14 mouse cellular contexts compared by ENCODE assay signal in genomic region chr2:123194533-123194932, GRCm38 (mm10).
DNase-seq lines count a peak whose midpoint lies in the region; ATAC-seq and TF ChIP-seq lines count a peak whose summit lies in the region.
"Had no signal": no experiment of that assay in that cellular context is flagged by ENCODE, and none has a peak within 500 bp of the region (broad histone marks: within the 10 kb centered on the region; RNA-seq: fewer than 3 reads in every experiment).

No protein-coding gene starts in this region.

- ATAC-seq in hindbrain, embryonic 11.5 days (ENCODE audit: low FRiP score) = no peak
- no peak for ATAC-seq in hindbrain, embryonic 13.5 days (ENCODE audit: low FRiP score)
- ATAC-seq in midbrain, embryonic 14.5 days (ENCODE audit: low FRiP score, low TSS enrichment) = no peak
- ATAC-seq: intestine, embryonic 15.5 days; Patski had no signal

- no peak overlapping the region for H3K4me3 ChIP-seq in hindbrain, embryonic 11.5 days (ENCODE audit: low read depth, low read length)
- H3K4me3 ChIP-seq in hindbrain, embryonic 13.5 days = no peak overlapping the region
- no peak overlapping the region for H3K4me3 ChIP-seq in midbrain, embryonic 14.5 days (replicated peaks; ENCODE audit: low read depth, low read length)
- H3K4me3 ChIP-seq in midbrain, embryonic 10.5 days = no peak overlapping the region
- no peak overlapping the region for H3K4me3 ChIP-seq in cortical plate, adult 2 months (ENCODE audit: insufficient read depth, low read length)
- H3K4me3 ChIP-seq: heart, embryonic 10.5 days; intestine, embryonic 15.5 days; midbrain, embryonic 12.5 days had no signal

- no peak overlapping the region for H3K9ac ChIP-seq in hindbrain, embryonic 11.5 days (ENCODE audit: low read depth, low read length)
- H3K9ac ChIP-seq in hindbrain, embryonic 13.5 days = no peak overlapping the region
- no peak overlapping the region for H3K9ac ChIP-seq in midbrain, embryonic 14.5 days (replicated peaks; ENCODE audit: low read length)
- H3K9ac ChIP-seq: intestine, embryonic 15.5 days; midbrain, embryonic 12.5 days had no signal

- H3K4me2 ChIP-seq in hindbrain, embryonic 11.5 days (replicated peaks; ENCODE audit: low read depth, low read length) = no peak overlapping the region
- no peak overlapping the region for H3K4me2 ChIP-seq in hindbrain, embryonic 13.5 days
- H3K4me2 ChIP-seq in midbrain, embryonic 14.5 days (ENCODE audit: low read length) = no peak overlapping the region
- H3K4me2 ChIP-seq: intestine, embryonic 15.5 days; midbrain, embryonic 12.5 days had no signal

- TF ChIP-seq CTCF in cortical plate, adult 2 months (IDR thresholded peaks at IDR 0.05; ENCODE audit: extremely low read depth, insufficient read depth, low read length) = peak; percentile 35; the same call in 1 of the 2 replicates

- no peaks in the 10 kb centered on the region for H3K36me3 ChIP-seq in hindbrain, embryonic 11.5 days (ENCODE audit: control insufficient read depth, insufficient read depth, low read length)
- H3K36me3 ChIP-seq in hindbrain, embryonic 13.5 days = no peaks in the 10 kb centered on the region
- H3K36me3 ChIP-seq in midbrain, embryonic 14.5 days (ENCODE audit: control insufficient read depth, insufficient read depth, low read length) = no peaks in the 10 kb centered on the region
- no peaks in the 10 kb centered on the region for H3K36me3 ChIP-seq in midbrain, embryonic 10.5 days
- H3K36me3 ChIP-seq: heart, embryonic 10.5 days; intestine, embryonic 15.5 days; midbrain, embryonic 12.5 days had no signal

- DNase-seq in hindbrain, embryonic 11.5 days (ENCODE audit: low spot score) = peak; percentile 5
- peak; percentile 23 for DNase-seq in midbrain, embryonic 14.5 days
- no peak for DNase-seq in midbrain, embryonic 10.5 days (ENCODE audit: low spot score)
- DNase-seq in layer of hippocampus, postnatal 14 days (ENCODE audit: low spot score in 2 of 2) = peak; percentile 21 to 42
- DNase-seq in urinary bladder, postnatal 10 days (ENCODE audit: low spot score) = no peak
- DNase-seq: adrenal gland, adult 2 months; heart, postnatal 36 days; liver had no signal

- H3K9me3 ChIP-seq in hindbrain, embryonic 11.5 days (ENCODE audit: control insufficient read depth, low read length) = no peaks in the 10 kb centered on the region
- no peaks in the 10 kb centered on the region for H3K9me3 ChIP-seq in hindbrain, embryonic 13.5 days
- H3K9me3 ChIP-seq in midbrain, embryonic 14.5 days (ENCODE audit: control insufficient read depth, low read length) = no peaks in the 10 kb centered on the region
- H3K9me3 ChIP-seq in midbrain, embryonic 10.5 days (replicated peaks) = no peaks in the 10 kb centered on the region
- H3K9me3 ChIP-seq: heart, embryonic 10.5 days; intestine, embryonic 15.5 days; midbrain, embryonic 12.5 days had no signal

- no peak overlapping the region for H3K27ac ChIP-seq in hindbrain, embryonic 11.5 days (ENCODE audit: low read depth, low read length)
- no peak overlapping the region for H3K27ac ChIP-seq in hindbrain, embryonic 13.5 days
- no peak overlapping the region for H3K27ac ChIP-seq in midbrain, embryonic 14.5 days (replicated peaks; ENCODE audit: low read depth, low read length)
- H3K27ac ChIP-seq in midbrain, embryonic 10.5 days (replicated peaks) = no peak overlapping the region
- H3K27ac ChIP-seq in cortical plate, adult 2 months (ENCODE audit: insufficient read depth, low read length) = no peak overlapping the region
- H3K27ac ChIP-seq: heart, embryonic 10.5 days; intestine, embryonic 15.5 days; midbrain, embryonic 12.5 days had no signal

- no peaks in the 10 kb centered on the region for H3K4me1 ChIP-seq in hindbrain, embryonic 11.5 days (replicated peaks; ENCODE audit: control insufficient read depth, insufficient read depth, low read length)
- H3K4me1 ChIP-seq in hindbrain, embryonic 13.5 days (replicated peaks) = 0 out of 2 replicates have a peak, but pooled peaks cover 3% of the 10 kb centered on the region
- no peaks in the 10 kb centered on the region for H3K4me1 ChIP-seq in midbrain, embryonic 14.5 days (ENCODE audit: control insufficient read depth, insufficient read depth, low read length)
- no peaks in the 10 kb centered on the region for H3K4me1 ChIP-seq in midbrain, embryonic 10.5 days
- no peaks in the 10 kb centered on the region for H3K4me1 ChIP-seq in cortical plate, adult 2 months (ENCODE audit: control insufficient read depth, insufficient read depth, low read length)
- H3K4me1 ChIP-seq: heart, embryonic 10.5 days; intestine, embryonic 15.5 days; midbrain, embryonic 12.5 days had no signal

- TF ChIP-seq POLR2A in cortical plate, adult 2 months (IDR thresholded peaks at IDR 0.05; ENCODE audit: extremely low read depth, insufficient read depth, low read length) = no peak

- H3K27me3 ChIP-seq in hindbrain, embryonic 11.5 days (ENCODE audit: control insufficient read depth, insufficient read depth, low read length) = no peaks in the 10 kb centered on the region
- no peaks in the 10 kb centered on the region for H3K27me3 ChIP-seq in hindbrain, embryonic 13.5 days
- no peaks in the 10 kb centered on the region for H3K27me3 ChIP-seq in midbrain, embryonic 14.5 days (ENCODE audit: control insufficient read depth, insufficient read depth, low read length)
- no peaks in the 10 kb centered on the region for H3K27me3 ChIP-seq in midbrain, embryonic 10.5 days (ENCODE audit: low read depth, poor library complexity, severe bottlenecking)
- H3K27me3 ChIP-seq: intestine, embryonic 15.5 days; midbrain, embryonic 12.5 days; Patski had no signal

- 50% methylated on average over 1 of the region's 1 CpGs for WGBS in hindbrain, embryonic 11.5 days
- 49% methylated on average over 1 of the region's 1 CpGs for WGBS in hindbrain, embryonic 13.5 days
- 46% methylated on average over 1 of the region's 1 CpGs for WGBS in midbrain, embryonic 14.5 days
- 41% methylated on average over 1 of the region's 1 CpGs for WGBS in midbrain, embryonic 10.5 days

Comparison
In these comparisons a context has a peak if more than half of its experiments do, and no peak if none do; other contexts are left out.
1. DNase-seq: peak in hindbrain, embryonic 11.5 days (single experiment), midbrain, embryonic 14.5 days (single experiment) and layer of hippocampus, postnatal 14 days (2 of 2); none in midbrain, embryonic 10.5 days (single experiment) and urinary bladder, postnatal 10 days (single experiment).